Mouse (Mus musculus) forebrain, postnatal 0 days (tissue): ENCODE data around the gene Anapc4. TPM values are rescaled to one million over a fixed set of nuclear protein-coding genes. Genes with fewer than 3 reads are reported as not detected.
A peak's percentile ranks its signal among the peaks of the same experiment; 100 is the strongest.

Experiments used
- ATAC-seq: fragments of 200-750 bp; cut with Nextera tagmentation; 2 replicates; pipeline ENCODE4 v1.8.0; 2017; ENCODE audit warnings: mild to moderate bottlenecking, moderate library complexity
- DNase-seq: peaks from one replicate; pipeline ENCODE4 v3.0.0-alpha.2; 2015
- H3K27ac ChIP-seq: fragments of 300-500 bp; sonication (generic); 2 replicates; pipeline ENCODE4 v1.5.1; 2014; ENCODE audit warnings: low read depth, mild to moderate bottlenecking, antibody characterized with exemption, low read length, moderate library complexity, mixed read lengths
- H3K27me3 ChIP-seq: fragments of 300-500 bp; sonication (generic); 2 replicates; pipeline ENCODE4 v1.6.1; 2014; ENCODE audit warnings: mild to moderate bottlenecking, low read length, mixed read lengths; ENCODE audit not compliant: insufficient read depth
- H3K36me3 ChIP-seq: fragments of 300-500 bp; sonication (generic); 2 replicates; pipeline ENCODE4 v1.6.1; 2014; ENCODE audit warnings: mild to moderate bottlenecking, moderate library complexity; ENCODE audit not compliant: insufficient read depth
- H3K4me1 ChIP-seq: fragments of 300-500 bp; sonication (generic); 2 replicates; pipeline ENCODE4 v1.6.1; 2014; ENCODE audit warnings: antibody characterized with exemption; ENCODE audit not compliant: insufficient read depth
- H3K4me2 ChIP-seq: fragments of 300-500 bp; sonication (generic); 2 replicates; pipeline ENCODE4 v1.6.1; 2014; ENCODE audit warnings: low read depth, mild to moderate bottlenecking, moderate library complexity
- H3K4me3 ChIP-seq: fragments of 300-500 bp; sonication (generic); 2 replicates; pipeline ENCODE4 v1.5.1; 2014; ENCODE audit warnings: low read depth, low read length, mixed read lengths
- H3K9ac ChIP-seq: fragments of 300-500 bp; sonication (generic); 2 replicates; pipeline ENCODE4 v1.6.1; 2014; ENCODE audit warnings: mild to moderate bottlenecking
- H3K9me3 ChIP-seq: fragments of 300-500 bp; sonication (generic); 2 replicates; pipeline ENCODE4 v1.6.1; 2016; ENCODE audit warnings: low read length
- CTCF ChIP-seq: sonication (generic); IDR thresholded peaks from 2 replicates; pipeline ENCODE4 v1.5.1; 2016; ENCODE audit warnings: antibody characterized with exemption, control low read depth, low read depth
- WGBS: fragments of 180-500 bp; shearing (Covaris S2); extraction: QIAGEN DNeasy Blood & Tissue Kit; methylation state at CpG from one replicate; pipeline ENCODE4 v1.1.7; 2014; 5-methylcytosine and 5-hydroxymethylcytosine counted together
- polyA plus RNA-seq: library from polyadenylated mRNA; unstranded; fragments of >200 nt; fragmentation: Nextera tagmentation; extraction: Ambion mirVana; gene quantifications from 2 replicates; pipeline ENCODE4 v1.2.1, GENCODE M21; 2015
- total RNA-seq: library from RNA; depleted of rRNA; stranded (reverse); fragments of >200 nt; gene quantifications from 2 replicates; pipeline ENCODE4 v1.2.3, GENCODE M21; 2014

The Anapc4 gene
- total and polyA plus RNA-seq, 2 experiments from 2014 or later, result 65.0 to 78.1 TPM

- Histone ChIP-seq H3K4me2 (no peak overlapping the region), H3K9ac (no peak overlapping the region), H3K27ac (no peak overlapping the region), H3K4me1 (no peaks in the 10 kb centered on the region), H3K9me3 (no peaks in the 10 kb centered on the region), H3K27me3 (no peaks in the 10 kb centered on the region), H3K4me3 (no peak overlapping the region), H3K36me3 (peaks cover 10% of the 10 kb centered on the region; the same call in 1 of the 2 replicates)
- 80% methylated on average over 8 of the region's 8 CpGs for WGBS
- TF ChIP-seq CTCF, result no peak
- DNase-seq, result peak; percentile 25
- no peak; the same call in 1 of the 2 replicates for ATAC-seq
These were observed 27.5 kb upstream of the Anapc4 start for GRCm38 (mm10) chr5:52806349-52806748.

DNA sequence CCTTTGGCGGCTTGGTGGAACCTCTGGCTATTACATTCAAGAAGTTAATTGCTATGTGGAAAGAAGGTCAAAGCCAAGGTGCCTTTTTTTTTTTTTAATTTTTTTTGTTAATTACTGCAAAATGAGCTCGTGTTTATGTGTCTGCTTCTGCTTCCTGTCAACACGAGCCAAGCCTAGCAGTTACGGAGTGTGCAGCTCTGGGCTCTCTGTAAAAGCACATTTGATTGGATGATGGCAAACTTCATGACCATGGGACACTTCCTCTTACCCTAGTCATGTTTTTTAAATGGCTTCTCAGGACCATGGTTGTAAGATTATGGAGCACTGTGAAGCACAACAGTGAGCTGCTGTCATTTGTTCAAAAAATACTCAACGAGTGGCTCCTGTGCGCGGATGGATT lies 26.8 kb upstream of the Anapc4 start:
- Histone ChIP-seq H3K4me1 (no peaks in the 10 kb centered on the region), H3K4me3 (no peak overlapping the region), H3K4me2 (no peak overlapping the region), H3K27ac (no peak overlapping the region), H3K9ac (no peak overlapping the region), H3K27me3 (no peaks in the 10 kb centered on the region), H3K36me3 (peaks cover 10% of the 10 kb centered on the region; the same call in 1 of the 2 replicates), H3K9me3 (no peaks in the 10 kb centered on the region)
- 82% methylated on average over 7 of the region's 7 CpGs for WGBS
- ATAC-seq (no peak), DNase-seq (no peak)
- no peak for TF ChIP-seq CTCF

DNA sequence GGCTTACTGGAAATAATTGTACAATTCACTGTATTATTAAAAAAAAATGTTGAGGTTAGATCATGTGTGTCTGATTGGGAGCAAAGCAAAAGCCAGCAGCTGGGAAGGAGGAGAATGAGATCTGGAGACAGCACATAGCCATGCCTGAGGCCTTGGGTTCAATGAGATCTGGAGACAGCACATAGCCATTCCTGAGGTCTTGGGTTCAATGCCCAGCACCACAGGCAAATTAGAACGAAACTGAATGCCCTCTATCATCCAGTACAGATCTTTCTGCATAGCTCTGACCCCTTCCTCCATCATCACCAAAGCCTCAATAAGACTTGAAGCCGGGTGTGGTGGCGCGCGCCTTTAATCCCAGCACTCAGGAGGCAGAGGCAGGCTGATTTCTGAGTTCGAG lies 23.4 kb upstream of the Anapc4 start:
- no peak overlapping the region for H3K9ac ChIP-seq
- no peak overlapping the region for H3K27ac ChIP-seq
- H3K4me2 ChIP-seq, result no peak overlapping the region
- no peaks in the 10 kb centered on the region for H3K9me3 ChIP-seq
- 96% methylated on average over 6 of the region's 6 CpGs for WGBS
- DNase-seq (no peak), ATAC-seq (no peak)
- no peaks in the 10 kb centered on the region for H3K27me3 ChIP-seq
- peaks cover 12% of the 10 kb centered on the region for H3K36me3 ChIP-seq
- TF ChIP-seq CTCF, result no peak
- H3K4me3 ChIP-seq, result no peak overlapping the region
- no peaks in the 10 kb centered on the region for H3K4me1 ChIP-seq

DNA sequence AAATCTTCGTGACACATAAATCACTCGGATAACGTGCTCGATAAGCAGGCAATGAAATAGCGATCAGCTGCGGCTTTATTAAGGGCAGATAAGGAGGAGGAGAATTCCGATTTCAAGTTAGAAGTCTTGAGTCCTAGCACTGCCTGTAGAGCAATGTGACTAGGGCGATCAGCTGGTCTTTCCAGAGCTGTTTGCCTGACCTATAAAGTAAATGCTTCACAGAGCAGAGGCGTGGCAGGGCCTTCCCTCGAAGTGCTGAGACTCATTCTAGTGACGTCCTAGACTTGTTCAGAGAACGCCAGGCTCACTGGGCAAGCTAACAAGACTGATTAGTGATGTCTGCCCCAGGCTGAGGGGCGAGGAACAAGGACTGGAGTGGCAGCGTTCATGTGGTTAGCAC lies 22.8 kb upstream of the Anapc4 start:
- Histone ChIP-seq H3K4me3 (no peak overlapping the region), H3K27me3 (no peaks in the 10 kb centered on the region), H3K4me1 (no peaks in the 10 kb centered on the region), H3K4me2 (no peak overlapping the region), H3K27ac (no peak overlapping the region), H3K36me3 (peaks cover 12% of the 10 kb centered on the region), H3K9ac (no peak overlapping the region), H3K9me3 (no peaks in the 10 kb centered on the region)
- no peak for TF ChIP-seq CTCF
- DNase-seq (no peak), ATAC-seq (no peak)
- 92% methylated on average over 14 of the region's 14 CpGs for WGBS

DNA sequence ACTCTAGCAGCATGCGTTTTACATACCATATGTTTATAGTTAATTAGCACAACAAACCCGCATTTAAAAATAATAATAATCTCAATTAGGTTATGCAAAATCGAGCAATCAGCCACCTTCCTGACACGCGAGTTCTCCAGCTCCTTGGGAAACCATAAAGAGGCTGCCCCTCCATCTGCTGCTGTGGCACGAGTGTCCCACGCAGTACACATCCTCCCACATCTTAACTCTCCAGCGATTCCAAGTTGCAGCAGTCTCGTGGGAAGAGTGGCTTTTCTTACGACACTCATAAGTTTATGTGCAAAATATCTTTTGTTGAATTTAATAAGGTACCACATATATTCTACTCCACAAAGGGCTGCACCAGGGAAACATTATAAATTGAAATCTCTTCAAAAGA lies 21.4 kb upstream of the Anapc4 start:
- no peaks in the 10 kb centered on the region for H3K9me3 ChIP-seq
- peaks cover 12% of the 10 kb centered on the region for H3K36me3 ChIP-seq
- DNase-seq (no peak), ATAC-seq (no peak)
- no peak for TF ChIP-seq CTCF
- H3K9ac ChIP-seq, result no peak overlapping the region
- no peak overlapping the region for H3K4me2 ChIP-seq
- no peak overlapping the region for H3K27ac ChIP-seq
- H3K4me1 ChIP-seq, result no peaks in the 10 kb centered on the region
- H3K27me3 ChIP-seq, result no peaks in the 10 kb centered on the region
- 84% methylated on average over 10 of the region's 10 CpGs for WGBS
- H3K4me3 ChIP-seq, result no peak overlapping the region

DNA sequence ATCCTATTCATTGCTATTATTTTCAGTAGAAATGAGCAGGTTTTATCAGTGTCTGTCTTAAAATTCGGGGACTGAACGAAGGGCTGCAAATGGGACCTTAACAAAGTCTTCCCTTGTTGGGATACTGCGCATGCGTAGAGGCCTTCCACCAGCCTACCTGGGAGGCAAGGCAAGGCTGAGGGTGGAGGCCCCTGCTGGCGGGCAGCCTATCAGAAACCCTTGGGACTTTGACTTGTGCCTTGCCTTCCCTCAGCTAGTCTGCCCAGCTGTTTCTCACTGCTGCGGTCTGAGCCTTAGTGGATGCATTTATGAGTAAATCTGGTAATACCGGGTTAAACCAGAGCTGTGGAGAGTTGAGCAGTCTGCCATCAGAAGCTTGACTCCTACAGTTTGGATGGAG lies 20.5 kb upstream of the Anapc4 start:
- 91% methylated on average over 7 of the region's 7 CpGs for WGBS
- DNase-seq (no peak), ATAC-seq (no peak)
- Histone ChIP-seq H3K36me3 (peaks cover 9% of the 10 kb centered on the region), H3K4me2 (no peak overlapping the region), H3K4me3 (no peak overlapping the region), H3K4me1 (no peaks in the 10 kb centered on the region), H3K27ac (no peak overlapping the region), H3K9me3 (no peaks in the 10 kb centered on the region), H3K9ac (no peak overlapping the region), H3K27me3 (no peaks in the 10 kb centered on the region)
- TF ChIP-seq CTCF, result no peak

GRCm38 (mm10) chr5:52818676-52819075 lies 15.1 kb upstream of the Anapc4 start:
- Histone ChIP-seq H3K4me2 (no peak overlapping the region), H3K27me3 (no peaks in the 10 kb centered on the region), H3K36me3 (peaks cover 9% of the 10 kb centered on the region), H3K4me1 (no peaks in the 10 kb centered on the region), H3K4me3 (no peak overlapping the region), H3K9ac (no peak overlapping the region), H3K27ac (no peak overlapping the region), H3K9me3 (no peaks in the 10 kb centered on the region)
- DNase-seq (no peak), ATAC-seq (no peak)
- WGBS, result 92% methylated on average over 7 of the region's 7 CpGs
- no peak for TF ChIP-seq CTCF

DNA sequence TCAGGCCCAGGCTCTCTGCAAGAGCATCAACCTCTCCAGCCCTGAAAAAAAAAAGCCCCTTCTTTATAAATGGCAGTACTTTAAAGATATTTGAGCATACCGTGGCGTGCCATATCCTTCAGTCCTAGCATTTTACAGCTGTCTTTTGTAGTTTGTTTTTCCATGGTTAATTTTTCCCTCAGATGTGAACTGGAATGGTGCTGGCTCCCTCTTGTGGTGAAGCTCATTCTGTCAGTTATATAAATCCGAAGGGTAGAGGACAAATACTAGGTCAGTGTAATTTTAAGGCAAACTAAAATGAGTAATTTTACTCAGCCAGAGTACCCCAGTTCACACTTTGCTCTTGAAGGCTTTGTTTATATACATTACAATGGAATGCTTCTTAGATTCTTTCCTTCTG lies 12.1 kb upstream of the Anapc4 start:
- Histone ChIP-seq H3K27me3 (no peaks in the 10 kb centered on the region), H3K4me2 (no peak overlapping the region), H3K27ac (no peak overlapping the region), H3K4me3 (no peak overlapping the region), H3K36me3 (0 out of 2 replicates have a peak, but pooled peaks cover 7% of the 10 kb centered on the region), H3K4me1 (no peaks in the 10 kb centered on the region), H3K9me3 (no peaks in the 10 kb centered on the region), H3K9ac (no peak overlapping the region)
- ATAC-seq (peak; percentile 65; the same call in 1 of the 2 replicates), DNase-seq (peak; percentile 81)
- WGBS, result 26% methylated on average over 3 of the region's 3 CpGs
- TF ChIP-seq CTCF, result peak; percentile 83
